Mouse (Mus musculus) G1E (cell line): Measurements from ENCODE around the gene Pam.

Experiments
- CTCF ChIP-seq: IDR thresholded peaks from 2 replicates; pipeline ENCODE4 v1.5.1; 2012; ENCODE audit warnings: low read depth, low read length, inconsistent platforms, mixed read lengths
- GATA1 ChIP-seq: IDR thresholded peaks from 2 replicates; pipeline ENCODE4 v1.6.1; 2012; ENCODE audit warnings: borderline replicate concordance, low read length, inconsistent platforms, mixed read lengths
- POLR2AphosphoS5 ChIP-seq: IDR thresholded peaks from 2 replicates; pipeline ENCODE4 v1.6.1; 2012; ENCODE audit warnings: low read depth, low read length, inconsistent platforms; ENCODE audit not compliant: insufficient replicate concordance

GRCm38 (mm10) chr1:98089336-98089975 is 6.0 kb downstream of the Pam start:
- TF ChIP-seq GATA1 (no peak), CTCF (no peak), POLR2AphosphoS5 (no peak)
